Mouse (Mus musculus): ENCODE results near the gene Ptpdc1.

DNA sequence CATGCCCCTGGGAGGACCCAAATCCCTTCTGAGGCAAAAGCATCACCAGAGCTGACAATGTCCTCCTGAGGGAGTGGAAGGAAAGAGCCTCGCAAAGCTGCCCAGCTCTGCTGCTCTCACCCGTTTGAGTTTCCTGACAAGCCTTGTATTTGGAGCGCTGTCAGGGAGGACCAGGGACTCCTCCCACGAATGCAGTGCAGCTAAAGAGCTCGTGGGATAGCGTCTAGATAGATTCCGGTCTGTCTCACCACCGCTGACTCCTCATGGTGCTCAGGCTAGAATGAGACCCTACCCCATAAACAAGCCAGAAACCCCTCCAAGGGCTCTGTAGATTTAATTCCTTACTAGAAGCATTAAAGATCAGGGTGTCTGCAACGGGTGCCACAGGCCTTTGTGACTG, 32.3 kb upstream of the Ptpdc1 start:
- TF ChIP-seq CTCF (conservative IDR thresholded peaks at IDR 0.05; ENCODE audit: low read length) (no peak), NANOG (IDR thresholded peaks at IDR 0.05; ENCODE audit: borderline replicate concordance, low read length) (no peak)
